Mouse (Mus musculus): ENCODE data around the gene Dkk2.

Gene Dkk2

GRCm38 (mm10) chr3:132129730-132130274, 44.7 kb downstream of the Dkk2 start:
- DNase-seq: no peak

DNA sequence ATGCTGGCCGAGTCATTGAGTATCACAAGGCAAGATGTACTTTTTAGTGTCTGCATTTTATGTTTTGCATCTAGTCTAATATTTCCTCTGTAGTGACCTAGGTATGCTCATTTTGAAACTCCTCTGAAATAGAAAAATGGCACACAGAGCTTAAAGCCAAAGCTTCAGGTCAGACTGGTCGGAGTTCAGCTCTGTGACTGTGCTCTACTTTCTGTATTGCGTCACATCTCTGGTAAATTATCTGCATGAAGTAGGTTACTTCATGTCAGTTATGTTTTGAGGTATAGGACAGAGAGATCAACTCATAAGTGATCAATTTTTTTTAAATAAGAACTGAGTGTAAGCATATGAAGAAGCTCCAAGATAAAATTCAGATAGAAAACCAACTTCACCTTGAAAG, 45.7 kb downstream of the Dkk2 start:
- DNase-seq: no peak

DNA sequence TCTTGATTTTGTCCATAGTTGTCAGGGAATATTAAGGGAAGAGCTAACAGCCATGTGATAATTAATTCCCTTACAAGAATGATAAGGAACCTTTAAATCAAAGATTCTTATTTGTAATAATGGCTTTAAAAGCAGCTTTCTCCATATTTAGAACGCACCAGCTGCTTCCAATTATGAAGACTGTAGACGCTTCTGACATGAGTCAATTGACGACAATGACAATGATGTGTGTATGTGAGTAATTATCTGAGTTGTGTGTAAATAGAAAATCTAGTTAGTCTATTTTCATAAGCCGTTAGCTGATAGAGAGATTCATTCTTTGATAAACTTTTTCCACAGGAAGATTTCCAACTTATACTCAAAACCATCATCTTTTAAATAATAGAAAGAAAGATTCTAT, 46.8 kb downstream of the Dkk2 start:
- DNase-seq: no peak

DNA sequence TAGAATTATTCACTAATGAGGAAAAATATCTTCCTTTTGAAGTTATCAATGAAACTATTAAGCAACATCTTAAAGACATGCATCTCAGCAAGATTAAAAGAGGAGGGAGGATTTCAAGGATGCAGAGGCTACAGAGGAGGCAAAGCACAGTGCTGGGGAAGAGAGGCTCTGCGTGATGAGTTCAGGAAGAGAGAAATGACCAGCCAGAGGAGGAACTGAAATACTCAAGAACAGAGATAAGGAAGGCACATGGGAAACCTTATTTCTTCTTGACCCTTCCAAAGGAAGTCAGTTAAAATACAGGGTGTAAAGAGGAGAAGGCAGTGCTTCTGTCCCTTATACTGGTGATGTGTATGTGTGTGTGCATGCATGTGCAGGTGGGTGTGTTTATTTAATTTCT, 49.4 kb downstream of the Dkk2 start:
- no peak for DNase-seq

DNA sequence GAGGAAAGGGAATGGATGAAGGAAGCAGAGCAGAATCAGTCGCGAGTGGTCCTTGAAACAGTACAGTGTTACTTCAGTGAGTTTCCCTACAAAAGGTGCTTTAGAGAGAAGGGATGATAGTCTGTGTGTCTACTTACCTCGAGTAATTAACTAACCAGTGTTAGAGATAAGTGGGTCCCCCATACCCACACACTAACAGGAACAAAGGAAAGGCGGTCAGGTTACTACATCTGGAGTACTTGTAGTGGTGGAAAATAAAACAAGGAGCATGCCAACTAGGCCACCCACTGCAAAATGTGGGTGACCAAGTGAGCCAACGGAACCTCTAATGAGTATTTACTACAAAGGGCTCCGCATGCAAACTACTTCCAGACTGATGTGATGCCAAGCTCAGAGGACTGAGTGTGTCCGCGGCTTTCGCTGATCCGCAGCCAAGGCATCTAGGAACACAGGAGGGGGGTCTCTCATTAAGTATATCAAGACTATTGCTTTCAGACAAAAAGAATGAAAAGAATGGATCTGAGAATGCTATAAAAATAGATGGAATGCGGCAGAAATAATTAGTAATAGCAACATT, 52.8 kb downstream of the Dkk2 start:
- peak; percentile 5 for DNase-seq

DNA sequence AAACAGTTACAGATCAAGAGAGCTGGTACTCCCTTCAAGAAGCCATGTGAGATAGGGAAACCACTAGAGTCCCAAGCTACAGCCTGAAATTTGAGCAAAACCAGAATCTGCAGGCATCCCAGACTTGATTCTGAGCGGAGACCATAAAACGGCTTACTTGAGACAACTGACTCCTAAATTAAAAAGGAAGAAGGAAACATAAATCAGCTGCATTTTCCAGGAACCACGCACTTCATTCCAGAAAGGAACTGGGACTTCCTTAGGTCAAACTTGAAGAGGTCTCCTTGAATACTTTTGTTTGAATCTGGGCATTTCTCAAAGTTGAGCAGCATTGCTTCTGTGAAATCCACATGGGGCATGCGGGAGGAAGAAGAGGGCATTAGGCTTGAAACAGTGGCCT, 55.9 kb downstream of the Dkk2 start:
- no peak for DNase-seq

- DNase-seq: no peak
These were observed 64.4 kb downstream of the Dkk2 start for GRCm38 (mm10) chr3:132149446-132150025.

- no peak for DNase-seq
These were observed 73.7 kb downstream of the Dkk2 start for GRCm38 (mm10) chr3:132158817-132159216.

DNA sequence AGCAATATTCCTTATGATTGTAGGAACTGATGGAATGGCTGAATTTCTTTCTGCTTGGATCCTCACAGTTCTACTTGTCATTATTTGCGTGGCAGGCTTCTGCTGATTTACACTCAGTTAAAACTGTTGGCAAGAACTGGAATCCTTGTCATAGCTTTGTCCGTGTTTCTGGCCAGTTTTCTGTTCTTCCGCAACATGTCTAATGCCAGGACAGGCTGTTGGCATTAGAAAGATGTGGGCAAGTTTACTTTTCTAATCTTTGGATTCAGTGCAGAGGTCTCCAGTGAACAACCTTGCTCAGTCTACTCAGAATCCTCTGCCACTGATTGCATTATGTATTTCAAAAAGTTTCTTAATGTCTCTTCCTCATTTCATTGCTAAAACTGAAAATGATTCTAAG, 83.8 kb downstream of the Dkk2 start:
- no peak for DNase-seq

DNA sequence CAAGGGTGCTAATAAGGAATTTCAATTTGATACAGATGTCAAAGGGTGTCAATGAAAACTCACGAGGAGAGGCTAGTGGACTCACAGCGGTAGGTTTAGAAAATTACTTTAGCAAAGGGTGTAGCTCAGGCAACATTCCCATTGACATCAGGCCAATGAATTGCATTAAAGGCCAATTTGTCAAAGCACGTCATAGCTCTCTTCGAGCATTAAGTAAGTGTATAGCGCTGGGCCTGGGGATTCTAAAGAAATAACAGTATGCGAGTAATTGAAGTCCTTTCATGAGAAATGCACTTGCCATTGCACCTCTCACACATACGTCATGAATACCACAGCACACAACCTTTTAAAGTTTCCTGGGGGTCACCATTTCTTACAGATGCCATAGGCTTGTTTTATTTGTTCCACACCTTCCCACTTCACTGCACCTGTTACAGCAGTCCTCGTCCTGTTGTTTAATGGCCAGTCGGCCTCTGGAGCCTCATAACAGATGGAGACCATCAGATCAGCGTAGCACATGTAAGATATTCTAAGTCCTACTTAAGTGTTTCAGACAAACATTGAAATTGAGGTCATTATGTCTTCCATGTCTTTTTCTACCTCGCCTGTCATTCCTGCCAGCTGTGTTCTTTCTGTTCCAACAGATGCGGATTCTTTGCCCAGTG, 101.9 kb downstream of the Dkk2 start:
- DNase-seq: no peak

GRCm38 (mm10) chr3:132201950-132202349, 116.9 kb downstream of the Dkk2 start:
- DNase-seq: no peak

- DNase-seq: no peak
These were observed 117.6 kb downstream of the Dkk2 start for GRCm38 (mm10) chr3:132202665-132203064.

DNA sequence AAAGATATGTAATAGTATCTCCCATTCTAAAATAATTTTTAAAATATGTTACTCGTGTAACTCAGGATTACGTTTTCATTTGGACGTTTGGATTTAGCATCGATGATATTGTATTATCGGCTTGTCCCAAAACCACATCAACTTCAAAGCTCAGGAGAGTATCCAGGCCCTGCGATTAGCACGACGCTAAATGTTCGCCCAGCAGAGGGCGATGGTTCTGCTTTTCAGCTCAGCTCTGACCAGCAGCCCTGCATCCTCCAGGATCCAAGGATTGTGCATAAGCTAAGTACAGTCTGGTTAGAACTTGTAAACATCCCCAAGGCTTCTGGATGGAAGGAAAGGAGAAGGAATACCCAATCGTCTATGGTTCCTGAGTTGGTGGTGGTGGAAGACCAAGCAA, 122.4 kb downstream of the Dkk2 start:
- DNase-seq: peak; percentile 19

DNA sequence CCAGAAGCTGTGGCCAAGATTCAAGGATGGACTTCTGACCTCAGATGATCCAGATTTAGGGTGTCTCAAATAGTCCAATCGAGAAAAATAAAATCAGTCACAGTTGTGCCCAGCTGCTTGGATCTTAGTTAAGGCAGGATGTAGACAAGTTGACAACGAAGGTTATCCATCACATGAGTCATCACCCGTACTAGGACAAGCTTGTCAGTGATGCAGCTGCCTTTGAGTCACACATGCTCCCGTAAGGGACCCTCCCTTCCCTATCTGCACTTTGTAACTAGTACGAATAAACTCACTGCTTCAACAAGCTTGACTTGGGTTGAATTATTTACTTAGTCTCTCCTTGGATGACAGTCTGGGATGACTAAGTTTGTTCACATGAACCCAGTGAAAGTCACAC, 126.2 kb downstream of the Dkk2 start:
- DNase-seq: no peak

GRCm38 (mm10) chr3:132219977-132220487, 134.9 kb downstream of the Dkk2 start:
- DNase-seq: no peak

DNA sequence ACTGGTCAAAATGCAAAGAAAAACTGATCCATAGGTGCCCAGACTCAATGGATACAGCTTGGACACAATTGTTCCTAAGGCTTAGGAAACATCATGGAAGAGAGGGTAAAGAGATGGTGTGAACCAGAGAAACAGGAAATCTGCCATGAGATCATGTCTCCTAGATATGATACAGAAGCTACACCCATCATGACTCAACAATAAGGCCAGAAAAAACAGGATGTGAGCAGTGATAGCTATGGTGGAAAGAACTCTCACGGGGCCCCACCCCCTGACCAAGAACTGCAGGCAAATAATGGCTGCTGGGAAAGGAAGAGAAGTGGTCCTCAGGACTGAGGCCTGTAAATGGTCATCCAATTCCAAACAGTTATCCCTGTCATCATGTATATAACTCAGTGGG, 142.5 kb downstream of the Dkk2 start:
- DNase-seq: no peak

Data from right cerebral cortex, postnatal 25 days (tissue).